Mouse (Mus musculus): ENCODE measurements around the gene Adprhl2.
A peak's percentile ranks its signal among the peaks of the same experiment; 100 is the strongest.

Gene Adprhl2

DNA sequence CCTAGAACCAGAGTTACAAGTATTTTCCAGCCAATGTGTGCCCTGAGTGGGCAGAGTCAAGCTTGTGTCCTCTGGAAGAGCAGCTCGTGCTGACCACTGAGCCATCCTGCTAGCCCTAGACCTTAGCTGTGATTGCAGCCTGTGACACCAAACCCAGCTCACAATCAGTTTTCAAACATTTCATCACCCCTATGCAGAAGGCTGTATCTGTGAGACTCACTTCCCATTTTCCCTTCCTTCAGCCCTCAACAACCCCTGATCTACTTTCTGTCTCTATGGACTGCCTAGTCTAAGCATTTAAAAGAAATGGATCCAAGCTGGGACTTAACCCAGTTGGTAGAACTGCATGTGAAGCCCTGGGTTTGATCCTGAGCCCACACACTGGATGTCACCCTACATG, 16.1 kb downstream of the Adprhl2 start:
- DNase-seq, result no peak

DNA sequence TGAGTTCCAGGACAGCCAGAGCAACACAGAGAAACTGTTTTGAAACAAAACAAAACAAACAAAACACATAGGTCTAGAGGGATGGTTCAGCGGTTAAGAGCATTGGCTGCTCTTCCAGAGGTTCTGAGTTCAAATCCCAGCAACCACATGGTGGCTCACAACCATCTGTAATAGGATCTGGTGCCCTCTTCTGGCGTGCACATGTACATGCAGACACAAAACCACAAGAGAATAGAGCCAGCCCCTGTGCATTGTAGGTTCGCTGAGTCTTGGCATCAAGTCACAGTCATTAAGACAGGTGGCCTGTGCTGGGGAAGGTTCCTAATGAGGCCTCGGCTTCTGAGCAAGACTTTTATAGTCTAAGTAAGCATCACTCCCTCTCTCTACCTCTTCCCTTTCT, 17.6 kb downstream of the Adprhl2 start:
- DNase-seq, result no peak

- no peak for DNase-seq
Measured at GRCm38 (mm10) chr4:126301584-126302309, 19.8 kb downstream of the Adprhl2 start.

DNA sequence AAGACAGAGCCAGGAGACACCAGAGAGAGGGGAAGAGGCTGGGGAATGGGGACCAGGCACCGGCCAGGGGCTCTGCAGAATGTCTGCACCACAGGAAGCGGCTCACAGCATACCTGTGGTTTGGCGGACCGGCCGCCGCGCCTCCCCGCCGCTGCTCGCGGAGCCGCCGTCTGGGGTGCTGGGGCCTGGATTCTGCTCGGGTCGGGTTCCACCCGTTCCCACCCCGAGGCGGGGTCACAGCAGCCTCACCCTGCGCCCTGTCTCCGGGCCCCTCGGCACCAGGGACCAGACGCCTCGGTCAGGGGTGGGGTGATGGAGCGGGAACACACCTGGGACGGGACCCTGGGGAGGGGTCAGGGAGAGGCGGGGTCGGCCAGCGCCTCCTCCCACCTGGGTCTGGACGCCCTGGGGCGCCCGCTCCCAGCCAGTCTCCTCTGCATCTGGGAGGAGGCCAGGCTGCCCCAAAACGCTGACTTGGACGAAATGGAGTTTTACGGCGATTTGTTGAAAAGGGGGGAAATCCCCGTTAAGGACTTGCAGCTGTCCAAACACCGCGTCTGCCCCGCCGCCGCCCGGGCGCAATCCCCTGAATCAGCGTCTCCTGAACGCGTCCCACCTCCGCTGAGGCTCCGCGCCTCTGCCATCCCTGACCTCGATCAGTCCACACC, 20.5 kb downstream of the Adprhl2 start:
- DNase-seq, result no peak

GRCm38 (mm10) chr4:126296617-126297101, 24.8 kb downstream of the Adprhl2 start:
- peak; percentile 71 to 77 for DNase-seq

- DNase-seq, result no peak
Measured at GRCm38 (mm10) chr4:126295937-126296336, 25.6 kb downstream of the Adprhl2 start.

DNA sequence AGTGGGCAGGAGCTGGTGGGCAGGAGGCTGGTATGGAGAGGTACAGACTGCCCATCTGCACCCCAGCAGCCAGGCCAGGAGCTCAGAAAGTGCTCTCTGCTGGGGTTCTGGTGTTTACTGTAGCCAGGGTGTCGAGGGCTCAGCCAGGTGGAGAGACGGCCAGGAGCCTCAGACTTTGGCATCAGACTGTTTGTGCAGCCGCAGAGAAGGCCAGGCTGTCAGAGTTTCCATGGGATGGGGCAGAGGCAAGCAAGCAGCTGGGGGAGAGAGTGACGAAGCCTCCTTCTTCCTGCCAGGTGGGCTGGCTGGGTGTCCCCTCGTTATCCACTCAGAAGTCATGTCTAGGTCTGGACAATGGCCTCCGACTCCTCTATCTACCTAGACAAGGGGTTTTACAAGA, 26.4 kb downstream of the Adprhl2 start:
- no peak for DNase-seq

DNA sequence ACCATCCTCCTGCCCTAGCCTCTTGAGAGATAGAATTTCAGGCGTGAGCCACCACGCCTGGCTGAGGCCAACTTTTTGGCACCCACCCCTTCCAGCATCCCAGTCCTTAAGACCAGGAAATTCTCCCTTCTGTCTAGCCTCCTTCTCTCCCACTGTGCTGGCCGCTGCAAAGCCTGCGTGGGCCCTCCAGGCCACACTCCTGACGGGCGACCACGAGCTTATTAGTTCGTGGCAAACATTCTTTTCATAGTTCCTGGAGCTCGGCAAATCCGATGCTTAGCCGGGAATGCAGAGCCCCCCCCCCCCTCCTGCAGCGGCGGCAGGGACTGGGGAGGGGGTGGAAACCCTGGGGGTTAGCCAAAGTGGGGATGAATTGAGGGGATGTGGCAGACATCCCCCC, 30.3 kb downstream of the Adprhl2 start:
- DNase-seq, result no peak

DNA sequence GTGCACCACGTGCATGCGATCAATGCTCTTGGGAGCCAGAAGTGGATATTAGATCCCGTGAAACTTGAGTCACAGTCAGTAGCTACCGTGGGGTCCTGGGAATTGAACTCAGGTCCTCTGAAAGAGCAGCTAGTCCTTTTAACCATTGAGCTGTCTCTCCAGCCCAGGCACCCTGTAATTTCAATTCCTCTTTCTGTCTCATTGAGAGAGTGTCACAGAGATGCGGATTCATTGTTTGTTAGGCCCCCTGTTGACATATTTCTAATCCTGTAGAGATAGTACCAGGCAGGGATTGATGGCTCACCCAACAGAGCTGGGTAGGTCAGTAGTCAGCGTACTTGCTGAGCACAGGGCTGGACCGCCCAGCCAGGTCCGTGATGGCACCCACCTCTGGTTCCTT, 31.2 kb downstream of the Adprhl2 start:
- DNase-seq, result no peak

GRCm38 (mm10) chr4:126288085-126288666, 33.3 kb downstream of the Adprhl2 start:
- no peak for DNase-seq

GRCm38 (mm10) chr4:126287302-126287995, 34.1 kb downstream of the Adprhl2 start:
- no peak for DNase-seq

DNA sequence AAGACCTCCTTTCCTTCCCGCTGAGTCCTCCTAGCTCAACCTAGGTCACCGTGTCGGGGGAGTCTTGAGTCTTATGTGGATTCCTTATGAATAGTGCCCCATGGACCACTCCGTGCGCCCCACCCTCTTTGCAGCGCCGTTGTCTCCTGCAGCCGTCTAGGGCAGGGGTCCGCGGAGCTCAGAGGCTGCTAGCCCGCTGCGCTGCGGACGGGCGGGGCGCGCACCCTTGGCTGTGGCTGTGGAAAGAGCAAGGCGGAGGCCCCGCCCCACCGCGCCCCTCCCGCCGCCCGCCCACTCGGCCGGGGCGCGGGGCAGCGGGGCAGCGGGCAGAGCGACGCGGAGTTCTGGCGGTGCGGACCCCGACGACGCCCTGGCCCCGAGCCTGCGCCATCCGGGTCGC, 35.0 kb downstream of the Adprhl2 start, which contains the start of gene Col8a2:
Col8a2 (plus strand) TSS at position 302 of the 400 bp plus-strand sequence.
- peak in 1 of 2 experiments; percentile 36 for DNase-seq

GRCm38 (mm10) chr4:126283582-126283981, 37.9 kb downstream of the Adprhl2 start:
- DNase-seq, result no peak

DNA sequence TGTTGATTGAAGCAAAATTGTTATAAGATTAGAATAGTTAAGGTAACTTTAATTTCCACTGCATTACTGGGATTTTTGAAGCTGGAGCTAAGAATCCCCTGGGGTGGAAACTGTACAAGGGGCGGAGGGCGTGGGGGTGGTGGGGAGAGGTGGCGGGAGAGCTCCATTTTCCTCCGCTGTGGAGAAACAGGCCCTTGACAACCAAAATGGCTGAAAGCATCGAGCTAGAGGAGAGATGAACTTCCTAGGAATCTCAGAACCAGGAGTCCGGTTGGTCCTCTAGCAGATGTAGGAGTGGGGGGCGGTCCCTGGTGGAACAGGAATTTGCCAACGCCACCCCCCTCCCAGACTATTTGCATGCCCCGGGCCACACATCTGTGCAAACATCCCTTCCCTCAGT, 39.8 kb downstream of the Adprhl2 start:
- DNase-seq, result no peak

DNA sequence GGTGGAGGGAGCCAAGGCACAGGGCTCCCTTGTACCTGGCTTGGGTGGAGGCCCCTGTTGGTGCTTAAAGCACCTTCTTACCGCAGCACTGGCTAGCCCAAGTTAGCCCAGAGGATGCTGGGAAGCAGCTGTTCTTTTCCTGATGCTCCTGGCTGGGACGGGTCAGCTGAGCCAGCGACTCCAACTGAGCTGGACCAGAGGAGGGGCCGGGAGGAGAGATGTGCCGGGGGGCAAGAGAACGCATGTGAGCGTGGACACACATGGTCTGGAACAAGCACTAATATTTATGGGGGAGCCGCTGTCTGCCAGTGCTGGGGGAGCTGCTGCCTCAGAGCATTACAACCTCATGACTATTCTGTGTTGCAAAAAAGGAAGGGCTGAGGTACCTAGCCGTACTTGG, 42.5 kb downstream of the Adprhl2 start:
- DNase-seq, result no peak

- DNase-seq, result no peak
Measured at GRCm38 (mm10) chr4:126278565-126278915, 43.0 kb downstream of the Adprhl2 start.

GRCm38 (mm10) chr4:126277906-126278564, 43.5 kb downstream of the Adprhl2 start:
- DNase-seq, result no peak

GRCm38 (mm10) chr4:126275681-126276131, 45.8 kb downstream of the Adprhl2 start:
- DNase-seq, result no peak

- DNase-seq, result no peak
Measured at GRCm38 (mm10) chr4:126275081-126275480, 46.4 kb downstream of the Adprhl2 start.

DNA sequence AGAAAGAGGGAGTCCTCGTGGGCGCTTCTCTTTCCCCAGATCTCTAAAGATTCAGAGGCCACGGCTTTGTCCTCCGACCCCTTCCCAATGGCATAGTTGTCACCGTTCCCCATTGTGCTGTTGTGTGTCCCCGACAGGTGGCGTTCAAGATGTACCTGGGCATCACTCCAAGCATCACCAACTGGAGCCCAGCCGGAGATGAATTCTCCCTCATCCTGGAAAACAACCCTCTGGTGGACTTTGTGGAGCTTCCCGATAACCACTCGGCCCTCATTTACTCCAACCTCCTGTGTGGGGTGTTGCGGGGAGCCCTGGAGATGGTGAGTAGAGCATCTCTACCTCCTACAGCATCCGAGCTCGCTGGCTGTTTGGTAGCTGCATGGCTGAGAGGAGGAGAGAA, 47.8 kb downstream of the Adprhl2 start:
- no peak for DNase-seq

DNA sequence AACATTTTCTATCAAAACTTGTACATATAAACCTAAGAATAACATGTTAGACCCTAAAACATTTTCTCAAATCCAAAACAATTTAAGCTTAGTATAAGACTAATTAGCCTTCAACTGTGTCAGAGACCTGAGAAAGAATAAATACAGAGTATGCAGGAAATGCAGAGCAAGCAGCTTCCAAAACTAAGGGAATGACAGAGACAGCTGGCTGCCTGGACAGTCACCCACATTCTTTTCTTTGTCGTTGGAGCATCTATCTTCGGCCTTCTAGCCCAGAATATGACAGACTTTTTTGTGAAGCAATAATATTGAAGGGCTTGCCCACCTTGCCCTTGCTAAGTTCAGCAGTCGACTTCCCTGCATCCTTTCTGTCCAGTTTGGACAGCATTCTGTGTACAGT, 52.2 kb downstream of the Adprhl2 start:
- DNase-seq, result no peak

Measured in lung, adult 18-20 months (tissue).